ENCODE assay signal across 22 mouse cellular contexts in genomic region chr11:99637086-99637485, GRCm38 (mm10). TPM values are rescaled to one million over a fixed set of nuclear protein-coding genes. Genes with fewer than 3 reads are reported as not detected.
"Had no signal": no experiment of that assay in that cellular context is flagged by ENCODE, and none has a peak within 500 bp of the region (broad histone marks: within the 10 kb centered on the region; RNA-seq: fewer than 3 reads in every experiment).

No protein-coding gene starts in this region.

- DNase-seq: kidney, postnatal 10 days; kidney, postnatal 4 days; lung, adult 2 months; lung, postnatal 14 days; right cerebral cortex, postnatal 14 days; thymus, postnatal 36 days had no signal

- H3K27me3 ChIP-seq: liver, embryonic 15.5 days; midbrain, embryonic 12.5 days; neural tube, embryonic 13.5 days; stomach, embryonic 15.5 days had no signal

- H3K4me1 ChIP-seq: liver, embryonic 15.5 days; megakaryocyte, embryonic 14.5 days; neural tube, embryonic 13.5 days; stomach, embryonic 15.5 days had no signal

- H3K9ac ChIP-seq: limb, embryonic 13.5 days; liver, embryonic 15.5 days; midbrain, embryonic 12.5 days; neural tube, embryonic 13.5 days; stomach, embryonic 15.5 days had no signal

- H3K36me3 ChIP-seq: limb, embryonic 13.5 days; liver, embryonic 15.5 days; midbrain, embryonic 12.5 days; neural tube, embryonic 13.5 days; stomach, embryonic 15.5 days had no signal

- H3K9me3 ChIP-seq: limb, embryonic 13.5 days; liver, embryonic 15.5 days; megakaryocyte, embryonic 14.5 days; midbrain, embryonic 12.5 days; neural tube, embryonic 13.5 days; stomach, embryonic 15.5 days had no signal

- H3K4me2 ChIP-seq: limb, embryonic 13.5 days; liver, embryonic 11.5 days; liver, embryonic 15.5 days; midbrain, embryonic 12.5 days; neural tube, embryonic 13.5 days; stomach, embryonic 15.5 days had no signal

- H3K27ac ChIP-seq: layer of hippocampus, adult 2 months; left cerebral cortex, adult 2 months; limb, embryonic 13.5 days; liver, embryonic 15.5 days; macrophage; midbrain, embryonic 12.5 days; neural tube, embryonic 13.5 days; stomach, embryonic 15.5 days had no signal

- H3K4me3 ChIP-seq: layer of hippocampus, adult 2 months; left cerebral cortex, adult 2 months; limb, embryonic 13.5 days; liver, embryonic 15.5 days; megakaryocyte, embryonic 14.5 days; midbrain, embryonic 12.5 days; neural tube, embryonic 13.5 days; stomach, embryonic 15.5 days had no signal

- ATAC-seq: midbrain, embryonic 16.5 days had no signal

RNA-seq across cellular contexts. Expression of gene Krtap4-2, which starts 2.2 kb away (rescaled TPM):
- total RNA-seq: layer of hippocampus, adult 2 months; layer of hippocampus, postnatal 10 days; left cerebral cortex, adult 2 months; left cerebral cortex, postnatal 36 days had no signal
- polyA plus RNA-seq: kidney, embryonic 14.5 days; limb, embryonic 13.5 days; liver, embryonic 11.5 days; liver, embryonic 15.5 days; lung, adult 2 months; macrophage; midbrain, embryonic 12.5 days; neural tube, embryonic 13.5 days; spleen, adult 2 months; stomach, embryonic 15.5 days; thymus, postnatal 0 days had no signal

RNA-seq across cellular contexts. Expression of gene Krtap4-7, which starts 6.8 kb away (rescaled TPM):
- total RNA-seq: layer of hippocampus, adult 2 months; layer of hippocampus, postnatal 10 days; left cerebral cortex, adult 2 months; left cerebral cortex, postnatal 36 days had no signal
- polyA plus RNA-seq: kidney, embryonic 14.5 days; limb, embryonic 13.5 days; liver, embryonic 11.5 days; liver, embryonic 15.5 days; lung, adult 2 months; macrophage; midbrain, embryonic 12.5 days; midbrain, embryonic 16.5 days; neural tube, embryonic 13.5 days; spleen, adult 2 months; stomach, embryonic 15.5 days; thymus, postnatal 0 days had no signal

RNA-seq across cellular contexts. Expression of gene Krtap4-1, which starts 9.0 kb away (rescaled TPM):
- total RNA-seq: layer of hippocampus, adult 2 months; layer of hippocampus, postnatal 10 days; left cerebral cortex, adult 2 months; left cerebral cortex, postnatal 36 days had no signal
- polyA plus RNA-seq: kidney, embryonic 14.5 days; limb, embryonic 13.5 days; liver, embryonic 11.5 days; liver, embryonic 15.5 days; lung, adult 2 months; macrophage; midbrain, embryonic 12.5 days; midbrain, embryonic 16.5 days; neural tube, embryonic 13.5 days; spleen, adult 2 months; stomach, embryonic 15.5 days; thymus, postnatal 0 days had no signal

RNA-seq across cellular contexts. Expression of gene Gm11555, which starts 12.9 kb away (rescaled TPM):
- total RNA-seq: layer of hippocampus, adult 2 months; layer of hippocampus, postnatal 10 days; left cerebral cortex, adult 2 months; left cerebral cortex, postnatal 36 days had no signal
- polyA plus RNA-seq: kidney, embryonic 14.5 days; limb, embryonic 13.5 days; liver, embryonic 11.5 days; liver, embryonic 15.5 days; lung, adult 2 months; macrophage; midbrain, embryonic 12.5 days; midbrain, embryonic 16.5 days; neural tube, embryonic 13.5 days; spleen, adult 2 months; stomach, embryonic 15.5 days; thymus, postnatal 0 days had no signal

RNA-seq across cellular contexts. Expression of gene Gm11562, which starts 16.9 kb away (rescaled TPM):
- total RNA-seq: layer of hippocampus, adult 2 months; layer of hippocampus, postnatal 10 days; left cerebral cortex, adult 2 months; left cerebral cortex, postnatal 36 days had no signal
- polyA plus RNA-seq: kidney, embryonic 14.5 days; limb, embryonic 13.5 days; liver, embryonic 11.5 days; liver, embryonic 15.5 days; lung, adult 2 months; macrophage; midbrain, embryonic 12.5 days; midbrain, embryonic 16.5 days; neural tube, embryonic 13.5 days; spleen, adult 2 months; stomach, embryonic 15.5 days; thymus, postnatal 0 days had no signal
